9 mouse cellular contexts compared by ENCODE assay signal in genomic region chr4:117676903-117677302, GRCm38 (mm10). TPM values are rescaled to one million over a fixed set of nuclear protein-coding genes. Genes with fewer than 3 reads are reported as not detected.
DNase-seq lines count a peak whose midpoint lies in the region; ATAC-seq lines count a peak whose summit lies in the region.
"Had no signal": no experiment of that assay in that cellular context is flagged by ENCODE, and none has a peak within 500 bp of the region (broad histone marks: within the 10 kb centered on the region; RNA-seq: fewer than 3 reads in every experiment).

No protein-coding gene starts in this region.

- 25% methylated on average over 3 of the region's 3 CpGs for WGBS in forebrain, embryonic 10.5 days
- WGBS in hindbrain, embryonic 14.5 days, result 8% methylated on average over 3 of the region's 3 CpGs

- no peak overlapping the region for H3K27ac ChIP-seq in forebrain, embryonic 10.5 days
- H3K27ac ChIP-seq in hindbrain, embryonic 14.5 days, result no peak overlapping the region

- H3K27me3 ChIP-seq in forebrain, embryonic 10.5 days (ENCODE audit: poor library complexity, severe bottlenecking), result no peaks in the 10 kb centered on the region
- no peaks in the 10 kb centered on the region for H3K27me3 ChIP-seq in hindbrain, embryonic 14.5 days (ENCODE audit: control insufficient read depth, insufficient read depth, low read length)

- no peaks in the 10 kb centered on the region for H3K9me3 ChIP-seq in forebrain, embryonic 10.5 days
- no peaks in the 10 kb centered on the region for H3K9me3 ChIP-seq in hindbrain, embryonic 14.5 days (ENCODE audit: control insufficient read depth, low read length)

- ATAC-seq in hindbrain, embryonic 14.5 days (ENCODE audit: low FRiP score), result peak; percentile 59

- no peak overlapping the region for H3K4me3 ChIP-seq in forebrain, embryonic 10.5 days
- no peak overlapping the region for H3K4me3 ChIP-seq in hindbrain, embryonic 14.5 days (replicated peaks; ENCODE audit: low read length)

- peak; percentile 74 for DNase-seq in MN1 (ENCODE audit: low spot score)
- DNase-seq in c-Kit-positive CD71-negative TER-119-negative erythroid progenitor cells, embryonic 14.5 days (ENCODE audit: low read depth), result peak; percentile 73
- peak; percentile 74 for DNase-seq in forebrain, embryonic 10.5 days (ENCODE audit: extremely low spot score, low spot score)
- peak; percentile 93 for DNase-seq in hindbrain, embryonic 14.5 days (ENCODE audit: low spot score)
- peak; percentile 82 to 89 for DNase-seq in layer of hippocampus, postnatal 14 days (ENCODE audit: low spot score in 2 of 2)
- DNase-seq in lung, postnatal 4 days, result peak; percentile 63 to 81
- DNase-seq in retina, postnatal 7 days (ENCODE audit: low read depth, low spot score), result peak; percentile 77
- DNase-seq in urinary bladder, postnatal 36 days (ENCODE audit: low spot score in 2 of 2), result peak; percentile 62 to 65

- peaks cover 91% of the 10 kb centered on the region for H3K36me3 ChIP-seq in forebrain, embryonic 10.5 days (replicated peaks)
- peaks cover 76% of the 10 kb centered on the region for H3K36me3 ChIP-seq in hindbrain, embryonic 14.5 days (replicated peaks; ENCODE audit: control insufficient read depth, insufficient read depth)

- H3K4me2 ChIP-seq in hindbrain, embryonic 14.5 days (replicated peaks), result no peak overlapping the region

- H3K9ac ChIP-seq in hindbrain, embryonic 14.5 days, result no peak overlapping the region

- H3K4me1 ChIP-seq in forebrain, embryonic 10.5 days, result peaks cover 16% of the 10 kb centered on the region
- H3K4me1 ChIP-seq in hindbrain, embryonic 14.5 days (replicated peaks; ENCODE audit: control insufficient read depth, insufficient read depth, low read length), result peaks cover 8% of the 10 kb centered on the region; the same call in 1 of the 2 replicates

RNA-seq across cellular contexts. Expression of gene Dmap1, which starts 5.2 kb away (rescaled TPM):
- polyA plus RNA-seq in forebrain, embryonic 10.5 days (2016; fragmentation: Nextera tagmentation; extraction: Ambion mirVana), result 72.3 and 76.1 TPM in 2 replicates
- polyA plus RNA-seq in hindbrain, embryonic 14.5 days (2014; fragmentation: Nextera tagmentation; extraction: Ambion mirVana), result 82.0 and 85.4 TPM in 2 replicates
- total RNA-seq in layer of hippocampus, postnatal 14 days (2021), result 10 to 100 TPM; 31.8 TPM

RNA-seq across cellular contexts. Expression of gene Gm12845, which starts 47.3 kb away (rescaled TPM):
- polyA plus RNA-seq in forebrain, embryonic 10.5 days (2016; fragmentation: Nextera tagmentation; extraction: Ambion mirVana), result not detected in 2 replicates
- polyA plus RNA-seq in hindbrain, embryonic 14.5 days (2014; fragmentation: Nextera tagmentation; extraction: Ambion mirVana), result not detected in 2 replicates
- total RNA-seq in layer of hippocampus, postnatal 14 days (2021), result not detected
- polyA plus RNA-seq: liver, embryonic 16.5 days had no signal
